Mouse (Mus musculus) hindbrain, embryonic 10.5 days (tissue): ENCODE results near the gene Cnih4. TPM values are rescaled to one million over a fixed set of nuclear protein-coding genes. Genes with fewer than 3 reads are reported as not detected.

Source experiments
- DNase-seq: peaks from one replicate; pipeline ENCODE4 v3.0.0-alpha.2; 2017; ENCODE audit warnings: low spot score
- H3K27ac ChIP-seq: fragments of 300-500 bp; sonication (generic); 2 replicates; pipeline ENCODE4 v1.5.1; 2016; ENCODE audit warnings: mild to moderate bottlenecking, moderate library complexity
- H3K27me3 ChIP-seq: fragments of 300-500 bp; sonication (generic); 2 replicates; pipeline ENCODE4 v1.6.1; 2016; ENCODE audit warnings: mild to moderate bottlenecking; ENCODE audit not compliant: poor library complexity, insufficient read depth, severe bottlenecking
- H3K36me3 ChIP-seq: fragments of 300-500 bp; sonication (generic); 2 replicates; pipeline ENCODE4 v1.6.1; 2016; ENCODE audit warnings: mild to moderate bottlenecking, moderate library complexity
- H3K4me1 ChIP-seq: fragments of 300-500 bp; sonication (generic); replicated peaks from 2 replicates; pipeline ENCODE4 v1.6.1; 2016; ENCODE audit warnings: mild to moderate bottlenecking
- H3K4me3 ChIP-seq: fragments of 300-500 bp; sonication (generic); 2 replicates; pipeline ENCODE4 v1.5.1; 2016; ENCODE audit warnings: mild to moderate bottlenecking, moderate library complexity
- H3K9me3 ChIP-seq: fragments of 300-500 bp; sonication (generic); 2 replicates; pipeline ENCODE4 v1.6.1; 2016; ENCODE audit warnings: mild to moderate bottlenecking, moderate library complexity
- WGBS: fragments of 180-500 bp; shearing (Covaris S2); methylation state at CpG from one replicate; pipeline ENCODE4 v1.1.7; 2016; 5-methylcytosine and 5-hydroxymethylcytosine counted together
- polyA plus RNA-seq: library from polyadenylated mRNA; unstranded; fragments of >200 nt; fragmentation: Nextera tagmentation; extraction: Ambion mirVana; gene quantifications from 2 replicates; pipeline ENCODE4 v1.2.1, GENCODE M21; 2016

Gene Cnih4
- 104 and 129 TPM in 2 replicates for polyA plus RNA-seq

DNA sequence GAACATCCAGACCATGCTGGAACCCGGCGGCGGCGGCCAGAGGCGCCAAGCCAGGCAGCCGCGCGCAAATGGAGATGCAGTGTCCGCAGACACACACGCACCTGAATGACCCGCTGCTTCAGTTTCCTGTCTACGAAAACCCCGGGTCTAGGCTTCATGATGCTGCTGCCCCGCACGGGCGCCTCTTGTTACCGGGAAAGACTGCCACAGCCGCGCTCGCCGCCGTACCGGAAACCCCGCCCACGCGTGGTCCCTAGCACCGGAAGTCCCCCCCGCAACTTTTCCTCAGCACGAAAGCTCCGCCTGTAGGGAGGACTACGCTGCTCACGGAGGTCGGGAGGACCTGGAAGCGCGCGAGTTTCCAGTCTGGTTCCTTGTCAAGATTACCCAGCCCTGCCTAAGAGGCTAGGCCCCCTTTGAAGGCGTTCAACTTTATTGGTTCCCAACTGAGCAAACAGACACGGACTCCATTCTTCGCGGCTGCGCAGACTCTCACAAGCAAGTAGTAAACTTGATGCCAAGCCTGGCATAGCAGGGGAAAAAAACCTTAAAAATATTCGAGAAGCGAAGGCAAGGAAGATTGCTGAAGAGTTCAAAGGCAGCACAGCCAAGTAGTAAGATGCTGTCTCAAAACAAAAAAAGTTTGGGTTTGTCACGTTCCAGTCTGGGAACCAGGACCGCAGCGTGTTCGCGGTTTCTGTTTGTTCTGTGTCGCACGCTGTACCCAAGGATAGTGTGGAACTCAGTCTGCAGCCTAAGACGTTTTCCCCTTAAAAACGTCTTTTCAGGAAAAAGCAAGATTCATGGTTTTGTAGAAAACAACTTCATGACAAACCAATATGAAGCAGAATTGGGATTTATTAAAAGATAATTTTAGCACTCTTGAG, at the start of gene Cnih4, which contains the start of gene Nvl:
Gene Cnih4, plus strand, starts transcription at position 744 of the 887 bp plus-strand sequence.
Gene Nvl, minus strand, starts transcription at position 255 of the 887 bp plus-strand sequence.
- peak; percentile 96 for DNase-seq
- Histone ChIP-seq H3K9me3 (no peaks in the 10 kb centered on the region), H3K36me3 (peaks cover 29% of the 10 kb centered on the region), H3K27ac (peak within 1 kb of the TSS; percentile 88), H3K4me3 (peak within 1 kb of the TSS; percentile 84), H3K4me1 (peaks cover 39% of the 10 kb centered on the region), H3K27me3 (no peaks in the 10 kb centered on the region)
- under 1% methylated on average over 52 of the region's 52 CpGs for WGBS

GRCm38 (mm10) chr1:181117112-181117511, 27.4 kb upstream of the Cnih4 start:
- WGBS = 96% methylated on average over 4 of the region's 4 CpGs
- Histone ChIP-seq H3K27me3 (no peaks in the 10 kb centered on the region), H3K27ac (no peak overlapping the region), H3K4me3 (no peak overlapping the region), H3K36me3 (peaks cover 94% of the 10 kb centered on the region), H3K9me3 (no peaks in the 10 kb centered on the region), H3K4me1 (no peaks in the 10 kb centered on the region)
- no peak for DNase-seq

- WGBS = 89% methylated on average over 2 of the region's 2 CpGs
- H3K27me3 ChIP-seq = no peaks in the 10 kb centered on the region
- H3K27ac ChIP-seq = no peak overlapping the region
- H3K4me1 ChIP-seq = no peaks in the 10 kb centered on the region
- no peak overlapping the region for H3K4me3 ChIP-seq
- no peak for DNase-seq
- peaks cover 99% of the 10 kb centered on the region for H3K36me3 ChIP-seq
- no peaks in the 10 kb centered on the region for H3K9me3 ChIP-seq
These were observed 20.3 kb upstream of the Cnih4 start for GRCm38 (mm10) chr1:181124145-181124544.

DNA sequence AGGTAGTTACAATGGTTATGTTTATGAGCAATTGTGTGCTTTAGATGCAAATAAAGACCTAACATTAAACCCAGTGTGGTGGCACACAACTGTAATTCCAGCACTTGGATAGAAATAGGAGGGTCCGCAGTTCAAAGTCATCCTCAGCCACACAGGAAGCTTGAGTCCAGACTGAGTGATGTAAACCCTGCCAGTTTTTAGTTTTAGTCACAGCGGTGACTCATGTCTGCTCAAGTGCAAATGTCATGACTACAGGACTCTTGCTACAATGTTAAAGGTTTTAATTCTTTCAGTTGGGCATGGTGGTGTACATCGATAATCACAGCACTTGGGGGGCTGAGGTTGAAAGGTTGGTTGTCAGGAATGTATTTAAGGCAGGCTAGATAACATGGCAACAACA, 18.6 kb upstream of the Cnih4 start:
- Histone ChIP-seq H3K36me3 (peaks cover 100% of the 10 kb centered on the region), H3K27me3 (no peaks in the 10 kb centered on the region), H3K9me3 (no peaks in the 10 kb centered on the region), H3K4me3 (no peak overlapping the region), H3K4me1 (no peaks in the 10 kb centered on the region), H3K27ac (no peak overlapping the region)
- 98% methylated on average over 3 of the region's 3 CpGs for WGBS
- no peak for DNase-seq

DNA sequence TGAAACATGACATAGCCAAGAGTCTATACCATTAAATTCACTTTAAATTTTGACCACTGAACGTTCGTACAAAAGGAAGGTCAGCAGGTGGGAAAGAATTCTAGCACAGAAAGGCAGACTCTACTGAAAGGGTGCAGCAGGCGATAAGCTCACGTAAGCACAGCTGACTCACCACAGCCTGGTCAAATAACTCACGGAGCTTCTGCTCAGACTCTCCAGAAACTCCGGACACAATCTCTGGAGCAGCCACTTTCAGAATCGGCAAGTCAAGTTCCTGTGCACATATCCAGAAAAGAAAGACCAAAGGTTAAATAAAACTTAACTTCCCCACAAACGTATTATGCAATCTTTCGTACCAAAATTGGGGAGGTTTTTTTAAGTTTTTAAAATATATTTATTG, 17.7 kb upstream of the Cnih4 start:
- Histone ChIP-seq H3K4me1 (no peaks in the 10 kb centered on the region), H3K27me3 (no peaks in the 10 kb centered on the region), H3K27ac (no peak overlapping the region), H3K4me3 (no peak overlapping the region), H3K9me3 (no peaks in the 10 kb centered on the region), H3K36me3 (peaks cover 98% of the 10 kb centered on the region)
- no peak for DNase-seq
- 95% methylated on average over 9 of the region's 9 CpGs for WGBS

- Histone ChIP-seq H3K4me1 (no peaks in the 10 kb centered on the region), H3K27me3 (no peaks in the 10 kb centered on the region), H3K27ac (no peak overlapping the region), H3K4me3 (no peak overlapping the region), H3K9me3 (no peaks in the 10 kb centered on the region), H3K36me3 (peaks cover 96% of the 10 kb centered on the region)
- DNase-seq = no peak
- WGBS = 93% methylated on average over 6 of the region's 6 CpGs
These were observed 12.6 kb upstream of the Cnih4 start for GRCm38 (mm10) chr1:181131915-181132314.

- H3K27me3 ChIP-seq = no peaks in the 10 kb centered on the region
- H3K4me1 ChIP-seq = peaks cover 12% of the 10 kb centered on the region
- no peak overlapping the region for H3K4me3 ChIP-seq
- H3K27ac ChIP-seq = no peak overlapping the region
- no peaks in the 10 kb centered on the region for H3K9me3 ChIP-seq
- peaks cover 82% of the 10 kb centered on the region for H3K36me3 ChIP-seq
- DNase-seq = no peak
- 95% methylated on average over 7 of the region's 7 CpGs for WGBS
These were observed 5.8 kb upstream of the Cnih4 start for GRCm38 (mm10) chr1:181138730-181139129.

GRCm38 (mm10) chr1:181143609-181143949, 914 bp upstream of the Cnih4 start:
- no peaks in the 10 kb centered on the region for H3K27me3 ChIP-seq
- peak overlapping the region; percentile 84 for H3K4me3 ChIP-seq
- peaks cover 39% of the 10 kb centered on the region for H3K4me1 ChIP-seq
- H3K27ac ChIP-seq = peak overlapping the region; percentile 88
- DNase-seq = no peak
- H3K36me3 ChIP-seq = peaks cover 35% of the 10 kb centered on the region
- no peaks in the 10 kb centered on the region for H3K9me3 ChIP-seq
- WGBS = under 1% methylated on average over 12 of the region's 12 CpGs

DNA sequence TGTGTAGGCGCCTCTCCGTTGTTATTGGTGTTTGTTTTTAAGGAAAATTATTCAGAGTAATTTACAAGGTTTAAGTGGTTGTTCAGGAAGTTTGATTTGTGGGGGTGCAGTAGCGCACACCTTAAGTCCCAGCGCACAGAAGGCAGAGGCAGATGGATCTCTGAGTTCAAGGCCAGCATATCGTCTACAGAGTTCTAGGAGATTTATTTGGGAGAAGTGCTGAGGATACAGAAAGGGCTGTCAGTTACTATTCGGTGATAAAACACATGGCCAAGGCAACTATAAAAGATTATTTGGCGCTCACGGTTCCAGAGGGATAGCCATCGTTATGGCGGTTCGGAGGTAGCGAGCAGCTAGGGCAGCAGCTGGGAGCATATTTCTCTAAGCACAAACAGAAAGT, 473 bp downstream of the Cnih4 start:
- peak overlapping the region; percentile 84 for H3K4me3 ChIP-seq
- H3K4me1 ChIP-seq = peaks cover 39% of the 10 kb centered on the region
- no peaks in the 10 kb centered on the region for H3K9me3 ChIP-seq
- H3K27ac ChIP-seq = peak overlapping the region; percentile 88
- DNase-seq = peak; percentile 4
- 21% methylated on average over 12 of the region's 12 CpGs for WGBS
- no peaks in the 10 kb centered on the region for H3K27me3 ChIP-seq
- H3K36me3 ChIP-seq = peaks cover 22% of the 10 kb centered on the region

GRCm38 (mm10) chr1:181146187-181146586, 1.7 kb downstream of the Cnih4 start:
- H3K4me1 ChIP-seq = peaks cover 42% of the 10 kb centered on the region
- no peak for DNase-seq
- 80% methylated on average over 2 of the region's 2 CpGs for WGBS
- H3K36me3 ChIP-seq = peaks cover 9% of the 10 kb centered on the region
- no peak overlapping the region for H3K27ac ChIP-seq
- H3K4me3 ChIP-seq = peak overlapping the region; percentile 84; the same call in 1 of the 2 replicates
- no peaks in the 10 kb centered on the region for H3K27me3 ChIP-seq
- no peaks in the 10 kb centered on the region for H3K9me3 ChIP-seq

GRCm38 (mm10) chr1:181148540-181148939, 4.0 kb downstream of the Cnih4 start:
- no peak for DNase-seq
- no peak overlapping the region for H3K27ac ChIP-seq
- no peak overlapping the region for H3K4me3 ChIP-seq
- H3K36me3 ChIP-seq = peaks cover 3% of the 10 kb centered on the region; the same call in 1 of the 2 replicates
- 66% methylated on average over 5 of the region's 5 CpGs for WGBS
- H3K4me1 ChIP-seq = peaks cover 43% of the 10 kb centered on the region
- no peaks in the 10 kb centered on the region for H3K27me3 ChIP-seq
- no peaks in the 10 kb centered on the region for H3K9me3 ChIP-seq

DNA sequence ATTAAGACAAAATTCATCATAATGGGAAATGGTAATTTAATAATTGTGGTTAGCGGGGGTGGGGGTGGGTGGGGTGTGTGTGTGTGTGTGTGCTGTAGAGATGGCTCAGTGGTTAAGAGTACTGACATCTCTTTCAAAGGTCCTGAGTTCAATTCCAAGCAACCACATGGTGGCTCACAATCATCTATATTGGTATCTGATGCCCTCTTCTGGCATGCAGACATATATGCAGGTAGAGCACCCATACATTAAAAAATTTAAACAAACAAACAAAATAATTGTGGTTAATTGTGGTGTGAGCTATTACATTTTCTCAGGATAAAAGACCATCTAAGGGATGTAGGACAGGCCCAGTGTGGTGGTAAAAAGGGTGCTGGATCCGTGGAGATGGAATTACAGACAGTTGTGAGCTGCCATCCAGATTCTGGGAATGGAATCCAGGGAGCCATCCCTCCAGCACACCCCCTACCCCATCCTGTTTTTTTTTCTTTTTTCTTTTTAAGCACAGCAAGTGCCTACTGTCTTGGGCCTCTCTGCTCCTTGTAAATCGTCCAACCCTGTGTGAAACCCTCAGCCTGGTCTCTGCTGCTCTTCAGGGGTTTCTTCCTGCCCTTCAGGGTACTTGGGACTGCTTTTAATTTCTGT, 5.0 kb downstream of the Cnih4 start:
- Histone ChIP-seq H3K9me3 (no peaks in the 10 kb centered on the region), H3K4me3 (no peak overlapping the region), H3K36me3 (peaks cover 13% of the 10 kb centered on the region), H3K27ac (no peak overlapping the region), H3K27me3 (no peaks in the 10 kb centered on the region), H3K4me1 (peaks cover 43% of the 10 kb centered on the region)
- WGBS = 73% methylated on average over 3 of the region's 3 CpGs
- DNase-seq = no peak

DNA sequence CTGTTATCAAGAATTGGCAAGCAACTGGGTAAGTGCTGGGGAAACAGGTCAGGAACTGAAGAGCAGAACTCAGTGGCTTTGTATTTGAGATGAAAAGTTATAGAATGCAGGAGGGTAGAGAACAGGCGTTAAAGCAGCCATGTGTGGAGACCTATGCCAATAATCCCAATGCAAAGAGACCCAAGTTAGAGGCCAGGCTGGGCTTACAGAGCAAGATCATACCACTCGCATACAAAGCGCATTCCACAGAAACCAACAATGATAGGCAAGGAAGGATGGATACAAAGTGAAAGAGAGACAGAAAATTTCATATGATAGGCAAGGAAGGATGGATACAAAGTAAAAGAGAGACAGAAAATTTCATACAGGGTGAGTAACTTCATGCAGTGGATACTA, 5.9 kb downstream of the Cnih4 start:
- no peak for DNase-seq
- H3K4me3 ChIP-seq = peak overlapping the region; percentile 96
- H3K36me3 ChIP-seq = peaks cover 22% of the 10 kb centered on the region
- H3K9me3 ChIP-seq = no peaks in the 10 kb centered on the region
- no peaks in the 10 kb centered on the region for H3K27me3 ChIP-seq
- 63% methylated on average over 3 of the region's 3 CpGs for WGBS
- peaks cover 36% of the 10 kb centered on the region for H3K4me1 ChIP-seq
- 0 out of 2 replicates have a peak overlapping the region, but pooled peaks have one; percentile 96 for H3K27ac ChIP-seq
